Mouse (Mus musculus) intestine, embryonic 16.5 days (tissue): ENCODE results near the gene Psmb3. TPM values are rescaled to one million over a fixed set of nuclear protein-coding genes. Genes with fewer than 3 reads are reported as not detected.

Source experiments
- ATAC-seq: fragments of 200-750 bp; cut with Nextera tagmentation; 2 replicates; pipeline ENCODE4 v1.8.0; 2017; ENCODE audit warnings: moderate TSS enrichment, moderate library complexity
- H3K27ac ChIP-seq: fragments of 300-500 bp; sonication (generic); 2 replicates; pipeline ENCODE4 v1.5.1; 2014; ENCODE audit warnings: mild to moderate bottlenecking, low read length
- H3K27me3 ChIP-seq: fragments of 300-500 bp; sonication (generic); replicated peaks from 2 replicates; pipeline ENCODE4 v1.6.1; 2014; ENCODE audit warnings: low read length, control low read depth, mixed read lengths; ENCODE audit not compliant: control insufficient read depth, insufficient read depth
- H3K36me3 ChIP-seq: fragments of 300-500 bp; sonication (generic); 2 replicates; pipeline ENCODE4 v1.6.1; 2014; ENCODE audit warnings: low read length, control low read depth; ENCODE audit not compliant: control insufficient read depth, insufficient read depth
- H3K4me1 ChIP-seq: fragments of 300-500 bp; sonication (generic); 2 replicates; pipeline ENCODE4 v1.6.1; 2014; ENCODE audit warnings: low read length, control low read depth, mixed read lengths; ENCODE audit not compliant: control insufficient read depth, insufficient read depth
- H3K4me2 ChIP-seq: fragments of 300-500 bp; sonication (generic); 2 replicates; pipeline ENCODE4 v1.6.1; 2014; ENCODE audit warnings: low read depth, low read length, control low read depth
- H3K4me3 ChIP-seq: fragments of 300-500 bp; sonication (generic); 2 replicates; pipeline ENCODE4 v1.5.1; 2014; ENCODE audit warnings: mild to moderate bottlenecking, low read length
- H3K9ac ChIP-seq: fragments of 300-500 bp; sonication (generic); 2 replicates; pipeline ENCODE4 v1.6.1; 2014; ENCODE audit warnings: low read depth, low read length
- H3K9me3 ChIP-seq: fragments of 300-500 bp; sonication (generic); 2 replicates; pipeline ENCODE4 v1.6.1; 2016; ENCODE audit warnings: low read length, control low read depth; ENCODE audit not compliant: control insufficient read depth
- WGBS: fragments of 180-500 bp; shearing (Covaris S2); extraction: QIAGEN DNeasy Blood & Tissue Kit; methylation state at CpG from one replicate; pipeline ENCODE4 v1.1.7; 2014; 5-methylcytosine and 5-hydroxymethylcytosine counted together
- polyA plus RNA-seq: library from polyadenylated mRNA; unstranded; fragments of >200 nt; fragmentation: Nextera tagmentation; extraction: Ambion mirVana; gene quantifications from 2 replicates; pipeline ENCODE4 v1.2.1, GENCODE M21; 2015

Gene Psmb3
- polyA plus RNA-seq, 1 experiment from 2014 or later = 429 TPM

DNA sequence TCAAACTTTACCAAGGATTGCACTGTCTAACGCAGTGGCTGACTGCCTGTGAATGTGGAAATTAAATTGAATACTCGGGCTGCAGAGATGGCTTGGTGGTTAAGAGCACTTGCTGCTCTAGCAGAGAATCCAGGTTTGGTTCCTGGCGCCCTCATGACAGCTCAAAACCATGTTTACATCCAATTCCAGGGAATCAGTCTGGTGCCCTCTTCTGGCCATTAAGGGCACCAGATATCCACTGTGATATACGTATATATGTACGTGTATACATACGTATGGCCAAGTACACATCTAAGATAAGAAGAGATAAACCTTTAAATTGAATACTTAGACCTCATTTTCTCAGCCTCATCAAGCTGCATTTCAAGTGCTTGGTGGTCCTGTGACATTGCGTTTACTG lies 37.0 kb upstream of the Psmb3 start:
- no peaks in the 10 kb centered on the region for H3K9me3 ChIP-seq
- 0 out of 2 replicates have a peak, but pooled peaks cover 4% of the 10 kb centered on the region for H3K27me3 ChIP-seq
- H3K27ac ChIP-seq = no peak overlapping the region
- no peak overlapping the region for H3K4me3 ChIP-seq
- H3K36me3 ChIP-seq = peaks cover 22% of the 10 kb centered on the region
- ATAC-seq = no peak
- no peak overlapping the region for H3K9ac ChIP-seq
- peaks cover 37% of the 10 kb centered on the region for H3K4me1 ChIP-seq
- no peak overlapping the region for H3K4me2 ChIP-seq
- WGBS = 91% methylated on average over 7 of the region's 7 CpGs

DNA sequence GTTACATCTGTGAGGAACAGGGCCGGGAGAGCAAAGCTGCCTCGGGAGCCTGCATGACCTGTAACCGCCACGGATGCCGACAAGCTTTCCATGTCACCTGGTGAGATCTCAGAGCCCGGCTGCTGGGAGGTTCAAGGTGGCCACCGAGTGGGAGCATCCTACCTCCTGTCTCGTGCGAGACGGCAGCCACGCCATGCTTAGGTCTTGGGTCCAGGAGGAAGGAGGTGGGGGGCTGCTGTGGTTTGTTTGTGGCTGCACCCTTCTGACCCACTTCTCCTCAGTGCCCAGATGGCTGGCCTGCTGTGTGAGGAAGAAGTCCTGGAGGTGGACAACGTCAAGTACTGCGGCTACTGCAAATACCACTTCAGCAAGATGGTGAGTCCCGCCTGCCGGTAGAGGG lies 36.4 kb upstream of the Psmb3 start:
- Histone ChIP-seq H3K9ac (no peak overlapping the region), H3K4me3 (no peak overlapping the region), H3K4me1 (peaks cover 32% of the 10 kb centered on the region), H3K27ac (no peak overlapping the region), H3K9me3 (no peaks in the 10 kb centered on the region), H3K27me3 (0 out of 2 replicates have a peak, but pooled peaks cover 2% of the 10 kb centered on the region), H3K36me3 (peaks cover 27% of the 10 kb centered on the region), H3K4me2 (no peak overlapping the region)
- 89% methylated on average over 15 of the region's 15 CpGs for WGBS
- no peak for ATAC-seq

DNA sequence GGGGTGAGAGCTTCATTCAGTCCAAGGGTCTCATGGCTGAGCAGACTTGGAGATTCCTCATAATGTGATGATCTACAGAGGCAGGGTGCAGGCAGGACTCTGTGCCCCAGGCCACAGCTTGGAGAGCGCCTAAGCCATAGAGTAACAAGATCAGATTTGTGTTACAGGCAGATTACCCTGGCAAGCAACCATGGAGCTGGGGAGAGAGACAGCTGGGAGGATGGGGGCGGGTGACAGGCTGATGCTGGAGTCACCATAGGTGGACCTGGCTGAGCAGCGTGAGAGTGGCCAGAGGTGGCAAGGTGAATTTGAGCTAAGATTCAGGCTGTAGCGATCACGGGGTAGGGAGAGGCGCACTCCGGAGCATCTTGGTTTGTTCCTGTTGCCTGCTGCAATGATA lies 35.0 kb upstream of the Psmb3 start:
- Histone ChIP-seq H3K36me3 (peaks cover 27% of the 10 kb centered on the region), H3K27me3 (no peaks in the 10 kb centered on the region), H3K9ac (no peak overlapping the region), H3K4me3 (no peak overlapping the region), H3K27ac (no peak overlapping the region), H3K9me3 (no peaks in the 10 kb centered on the region), H3K4me2 (no peak overlapping the region), H3K4me1 (peaks cover 29% of the 10 kb centered on the region)
- 95% methylated on average over 7 of the region's 7 CpGs for WGBS
- no peak for ATAC-seq

DNA sequence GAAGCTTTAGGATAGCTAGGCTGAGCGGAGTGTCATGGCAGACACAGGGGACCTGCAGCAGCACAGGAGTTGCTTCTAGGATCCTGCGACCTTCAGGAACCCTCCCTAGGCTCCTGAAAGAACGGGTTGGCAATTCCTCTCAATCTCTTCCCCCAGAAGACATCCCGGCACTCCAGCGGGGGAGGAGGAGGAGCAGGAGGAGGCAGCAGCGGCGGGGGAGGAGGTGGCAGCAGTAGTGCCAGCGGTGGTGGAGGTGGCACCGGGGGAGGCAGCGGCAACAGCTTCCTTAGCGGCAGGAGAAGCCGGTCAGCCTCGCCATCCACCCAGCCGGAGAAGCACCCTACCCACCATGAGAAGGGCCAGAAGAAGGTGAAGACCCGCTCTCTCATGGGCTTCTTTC lies 33.9 kb upstream of the Psmb3 start:
- Histone ChIP-seq H3K36me3 (peaks cover 32% of the 10 kb centered on the region), H3K4me1 (peaks cover 27% of the 10 kb centered on the region), H3K9me3 (no peaks in the 10 kb centered on the region), H3K27me3 (no peaks in the 10 kb centered on the region), H3K4me3 (no peak overlapping the region), H3K9ac (peak overlapping the region; percentile 24; the same call in 1 of the 2 replicates), H3K27ac (peak overlapping the region; percentile 28; the same call in 1 of the 2 replicates), H3K4me2 (no peak overlapping the region)
- no peak for ATAC-seq
- 62% methylated on average over 15 of the region's 15 CpGs for WGBS

DNA sequence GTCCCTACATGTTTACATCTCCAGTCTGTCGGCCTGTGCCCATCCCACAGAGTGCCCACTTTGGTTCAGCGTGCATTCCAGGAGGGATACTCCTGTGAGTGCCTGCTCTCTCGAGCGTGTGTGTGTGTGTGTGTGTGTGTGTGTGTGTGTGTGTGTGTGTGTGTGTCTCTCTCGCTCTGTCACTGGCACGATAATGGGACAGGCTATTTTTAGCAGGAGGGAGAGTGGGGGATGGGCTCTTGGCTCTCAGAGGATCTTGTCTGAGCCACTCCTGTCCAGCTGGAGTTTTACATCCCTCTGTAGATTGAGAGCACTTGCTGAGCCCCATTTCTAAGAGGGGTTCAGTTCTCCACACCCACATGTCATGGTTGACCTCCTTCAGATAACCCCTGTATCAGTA lies 33.4 kb upstream of the Psmb3 start:
- peak; percentile 12; the same call in 1 of the 2 replicates for ATAC-seq
- no peak overlapping the region for H3K9ac ChIP-seq
- peaks cover 36% of the 10 kb centered on the region for H3K36me3 ChIP-seq
- no peaks in the 10 kb centered on the region for H3K27me3 ChIP-seq
- WGBS = 20% methylated on average over 6 of the region's 6 CpGs
- no peaks in the 10 kb centered on the region for H3K9me3 ChIP-seq
- H3K4me1 ChIP-seq = peaks cover 21% of the 10 kb centered on the region
- 0 out of 2 replicates have a peak overlapping the region, but pooled peaks have one; percentile 28 for H3K27ac ChIP-seq
- no peak overlapping the region for H3K4me2 ChIP-seq
- H3K4me3 ChIP-seq = no peak overlapping the region

DNA sequence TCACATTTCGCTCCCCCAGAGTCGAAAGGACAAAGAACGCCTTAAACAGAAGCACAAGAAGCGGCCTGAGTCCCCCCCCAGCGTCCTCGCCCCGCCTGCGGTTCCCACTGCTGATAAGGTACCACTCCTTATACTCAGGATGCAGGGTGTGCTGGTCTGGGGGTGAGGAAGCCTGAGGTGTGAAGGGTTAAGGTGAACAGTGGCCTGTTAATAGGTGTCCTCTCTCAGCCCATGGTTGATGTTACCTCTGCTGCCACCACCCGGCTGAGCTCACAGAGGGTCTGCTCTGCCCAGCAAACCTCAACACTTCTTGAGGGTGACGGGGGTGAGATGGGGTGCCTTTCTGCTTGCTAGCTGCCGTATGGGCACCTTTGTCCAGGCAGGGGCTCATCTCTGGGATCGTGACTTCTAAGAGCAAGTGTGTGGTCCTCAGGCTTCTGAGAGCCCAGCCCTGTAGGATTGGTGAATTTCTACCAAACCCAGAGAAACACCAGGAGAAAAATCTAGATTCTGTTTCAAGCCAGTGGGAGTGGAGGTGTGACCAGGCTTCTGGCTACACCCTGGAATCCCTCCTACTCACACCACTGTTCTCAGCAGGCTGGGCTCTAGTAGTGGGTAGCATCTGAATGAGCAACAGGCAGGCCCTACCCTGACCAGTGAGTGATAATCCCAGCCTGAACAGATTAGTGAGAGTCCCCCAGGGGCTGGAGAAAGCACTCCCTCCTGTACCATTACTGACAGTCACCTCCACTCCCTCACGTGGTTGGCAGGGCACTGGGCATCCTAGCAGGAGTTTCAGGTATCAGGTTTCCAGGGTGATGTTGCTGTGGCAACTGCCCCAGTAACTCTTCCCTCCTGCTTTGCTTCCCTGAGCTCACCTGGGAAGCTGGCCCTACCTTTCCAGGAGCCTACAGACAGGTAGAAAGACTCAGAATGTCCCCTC lies 32.7 kb upstream of the Psmb3 start:
- Histone ChIP-seq H3K27me3 (no peaks in the 10 kb centered on the region), H3K27ac (no peak overlapping the region), H3K4me1 (peaks cover 17% of the 10 kb centered on the region), H3K9ac (peak overlapping the region; percentile 6; the same call in 1 of the 2 replicates), H3K4me2 (no peak overlapping the region), H3K9me3 (no peaks in the 10 kb centered on the region), H3K36me3 (peaks cover 34% of the 10 kb centered on the region), H3K4me3 (no peak overlapping the region)
- 63% methylated on average over 13 of the region's 13 CpGs for WGBS
- no peak for ATAC-seq

DNA sequence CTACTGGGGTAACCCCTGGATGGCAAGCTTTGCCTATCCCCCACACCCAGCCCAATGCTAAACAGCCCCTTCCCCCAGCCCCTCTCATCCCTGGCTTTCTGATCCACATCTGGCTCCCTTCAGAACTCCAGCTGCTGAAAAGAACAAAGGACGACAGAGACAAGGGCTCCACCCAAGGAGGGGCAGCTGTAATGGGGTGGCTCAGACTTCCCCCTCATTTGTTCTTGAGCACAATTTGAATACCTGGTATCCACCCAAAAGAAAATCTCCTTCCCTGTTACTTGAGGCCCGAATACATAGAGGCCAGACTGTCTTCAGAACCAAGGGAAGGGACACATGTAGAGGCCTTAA lies 32.0 kb upstream of the Psmb3 start:
- Histone ChIP-seq H3K4me1 (peaks cover 17% of the 10 kb centered on the region), H3K9ac (peak overlapping the region; percentile 6; the same call in 1 of the 2 replicates), H3K4me3 (no peak overlapping the region), H3K27me3 (no peaks in the 10 kb centered on the region), H3K4me2 (no peak overlapping the region), H3K27ac (no peak overlapping the region), H3K9me3 (no peaks in the 10 kb centered on the region), H3K36me3 (peaks cover 28% of the 10 kb centered on the region)
- no peak for ATAC-seq
- 51% methylated on average over 2 of the region's 2 CpGs for WGBS

DNA sequence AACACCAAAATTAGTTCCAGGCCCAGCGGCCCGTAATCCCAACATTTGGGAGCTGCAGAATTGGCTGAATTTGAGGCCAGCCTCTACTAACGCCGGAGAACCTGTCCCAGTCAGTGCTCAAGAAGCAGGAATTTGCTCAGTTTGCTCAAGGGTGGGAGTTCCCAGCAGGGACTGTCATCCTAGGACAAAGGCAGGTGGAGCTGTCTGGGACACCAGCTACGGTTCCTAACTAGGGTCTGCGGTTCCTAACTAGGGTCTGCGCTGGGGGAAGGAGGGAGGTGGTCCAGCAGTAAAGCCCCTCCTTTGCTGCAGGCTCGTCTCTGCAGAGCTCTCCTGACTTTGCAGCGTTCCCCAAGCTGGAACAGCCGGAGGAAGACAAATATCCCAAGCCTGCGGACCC lies 30.1 kb upstream of the Psmb3 start:
- 83% methylated on average over 11 of the region's 11 CpGs for WGBS
- Histone ChIP-seq H3K36me3 (peaks cover 30% of the 10 kb centered on the region), H3K4me1 (peaks cover 17% of the 10 kb centered on the region)

DNA sequence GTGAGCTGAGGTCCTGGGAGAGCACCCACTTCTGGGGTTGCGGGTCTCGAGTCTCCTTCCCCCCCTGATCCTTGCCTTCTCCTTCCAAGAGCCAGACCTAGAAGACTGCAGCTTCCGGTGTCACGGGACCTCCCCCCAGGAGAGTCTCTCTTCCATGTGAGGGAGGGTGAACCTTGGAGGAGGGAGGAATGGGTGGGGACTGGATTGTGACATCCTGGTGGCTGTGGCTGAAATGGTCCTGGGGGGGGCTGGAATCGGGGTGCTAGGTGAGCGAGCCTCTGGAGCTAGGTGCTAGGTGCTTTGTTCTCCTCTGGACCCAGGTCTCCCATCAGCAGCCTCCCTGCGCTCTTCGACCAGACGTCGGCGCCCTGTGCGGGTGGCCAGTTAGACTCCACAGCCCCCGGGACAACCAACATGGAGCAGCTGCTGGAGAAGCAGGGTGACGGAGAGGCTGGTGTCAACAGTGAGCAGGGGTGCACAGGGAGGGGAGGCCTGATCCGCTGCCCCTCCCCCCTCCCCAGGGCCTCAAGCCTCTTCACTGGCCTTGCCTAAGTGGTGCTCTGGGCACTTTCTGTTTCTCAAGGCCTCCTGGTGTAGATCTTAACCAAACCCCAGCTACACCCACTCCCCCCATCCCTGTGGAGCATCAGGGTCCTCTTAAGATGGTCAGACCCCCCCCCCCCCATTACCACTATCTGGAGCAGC lies 27.0 kb upstream of the Psmb3 start:
- Histone ChIP-seq H3K36me3 (peaks cover 34% of the 10 kb centered on the region), H3K27me3 (no peaks in the 10 kb centered on the region), H3K4me1 (no peaks in the 10 kb centered on the region), H3K27ac (no peak overlapping the region), H3K4me3 (no peak overlapping the region), H3K9me3 (no peaks in the 10 kb centered on the region), H3K4me2 (no peak overlapping the region), H3K9ac (no peak overlapping the region)
- 73% methylated on average over 15 of the region's 15 CpGs for WGBS
- ATAC-seq = no peak

More for the DNA sequence above, 30.1 kb upstream of the Psmb3 start:
- ATAC-seq = no peak
- no peak overlapping the region for H3K27ac ChIP-seq
- H3K9me3 ChIP-seq = no peaks in the 10 kb centered on the region
- H3K4me3 ChIP-seq = no peak overlapping the region
- no peaks in the 10 kb centered on the region for H3K27me3 ChIP-seq
- no peak overlapping the region for H3K9ac ChIP-seq
- no peak overlapping the region for H3K4me2 ChIP-seq
